Mouse (Mus musculus) lung, embryonic 15.5 days (tissue): ENCODE measurements around the gene Mtfr1l. TPM values are rescaled to one million over a fixed set of nuclear protein-coding genes. Genes with fewer than 3 reads are reported as not detected.
"Not testable (repeated sequence)": the region's sequence is repeated elsewhere in the genome, so short reads cannot be mapped to it uniquely, and the experiment has no call there.

Experiments used
- ATAC-seq: fragments of 200-750 bp; cut with Nextera tagmentation; 2 replicates; pipeline ENCODE4 v1.8.0; 2017; ENCODE audit warnings: moderate number of reproducible peaks, borderline replicate concordance; ENCODE audit not compliant: low FRiP score, low TSS enrichment; ENCODE audit errors: extremely low read depth
- H3K27ac ChIP-seq: fragments of 300-500 bp; sonication (generic); 2 replicates; pipeline ENCODE4 v1.5.1; 2015; ENCODE audit warnings: moderate library complexity, mild to moderate bottlenecking, inconsistent platforms
- H3K27me3 ChIP-seq: fragments of 300-500 bp; sonication (generic); 2 replicates; pipeline ENCODE4 v1.6.1; 2015; ENCODE audit warnings: inconsistent platforms
- H3K36me3 ChIP-seq: fragments of 300-500 bp; sonication (generic); 2 replicates; pipeline ENCODE4 v1.6.1; 2015; ENCODE audit warnings: inconsistent platforms
- H3K4me1 ChIP-seq: fragments of 300-500 bp; sonication (generic); 2 replicates; pipeline ENCODE4 v1.6.1; 2015; ENCODE audit warnings: inconsistent platforms
- H3K4me2 ChIP-seq: fragments of 300-500 bp; sonication (generic); 2 replicates; pipeline ENCODE4 v1.6.1; 2015; ENCODE audit warnings: inconsistent platforms, mild to moderate bottlenecking, moderate library complexity
- H3K4me3 ChIP-seq: fragments of 300-500 bp; sonication (generic); 2 replicates; pipeline ENCODE4 v1.5.1; 2015; ENCODE audit warnings: mild to moderate bottlenecking, inconsistent platforms
- H3K9ac ChIP-seq: fragments of 300-500 bp; sonication (generic); 2 replicates; pipeline ENCODE4 v1.6.1; 2015; ENCODE audit warnings: inconsistent platforms
- H3K9me3 ChIP-seq: fragments of 300-500 bp; sonication (generic); 2 replicates; pipeline ENCODE4 v1.6.1; 2016; ENCODE audit warnings: inconsistent platforms
- WGBS: fragments of 180-500 bp; shearing (Covaris S2); methylation state at CpG from one replicate; pipeline ENCODE4 v1.1.7; 2015; 5-methylcytosine and 5-hydroxymethylcytosine counted together
- polyA plus RNA-seq: library from polyadenylated mRNA; unstranded; fragments of >200 nt; fragmentation: Nextera tagmentation; extraction: Ambion mirVana; gene quantifications from 2 replicates; pipeline ENCODE4 v1.2.1, GENCODE M21; 2015

Gene Mtfr1l
- polyA plus RNA-seq, 1 experiment from 2014 or later = 114 TPM

- peaks cover 41% of the 10 kb centered on the region for H3K4me1 ChIP-seq
- ATAC-seq = peak; percentile 91
- WGBS = under 1% methylated on average over 42 of the region's 42 CpGs
Observed at GRCm38 (mm10) chr4:134510845-134511411, 24.3 kb downstream of the Mtfr1l start, which contains the start of gene Aunip. TSS of gene Aunip (plus strand) at chr4:134510999.

GRCm38 (mm10) chr4:134510396-134510795 is 24.8 kb downstream of the Mtfr1l start:
- no peak for ATAC-seq
- H3K4me2 ChIP-seq = peak overlapping the region; percentile 96
- peaks cover 37% of the 10 kb centered on the region for H3K4me1 ChIP-seq
- no peaks in the 10 kb centered on the region for H3K27me3 ChIP-seq
- 78% methylated on average over 4 of the region's 4 CpGs for WGBS
- H3K9me3 ChIP-seq = no peaks in the 10 kb centered on the region
- H3K27ac ChIP-seq = no peak overlapping the region
- H3K36me3 ChIP-seq = no peaks in the 10 kb centered on the region
- peak overlapping the region; percentile 89; the same call in 1 of the 2 replicates for H3K4me3 ChIP-seq
- no peak overlapping the region for H3K9ac ChIP-seq

More at GRCm38 (mm10) chr4:134510845-134511411, 24.3 kb downstream of the Mtfr1l start, which contains the start of gene Aunip:
- H3K9me3 ChIP-seq = no peaks in the 10 kb centered on the region
- peak within 1 kb of the TSS; percentile 89 for H3K4me3 ChIP-seq
- H3K4me2 ChIP-seq = peak within 1 kb of the TSS; percentile 96
- H3K36me3 ChIP-seq = no peaks in the 10 kb centered on the region
- H3K27ac ChIP-seq = peak within 1 kb of the TSS; percentile 76
- no peaks in the 10 kb centered on the region for H3K27me3 ChIP-seq
- H3K9ac ChIP-seq = peak within 1 kb of the TSS; percentile 76

- no peaks in the 10 kb centered on the region for H3K27me3 ChIP-seq
- no peak overlapping the region for H3K4me2 ChIP-seq
- WGBS = 82% methylated on average over 19 of the region's 19 CpGs
- no peak overlapping the region for H3K27ac ChIP-seq
- no peak for ATAC-seq
- H3K9ac ChIP-seq = no peak overlapping the region
- H3K4me3 ChIP-seq = no peak overlapping the region
- H3K36me3 ChIP-seq = no peaks in the 10 kb centered on the region
- H3K9me3 ChIP-seq = no peaks in the 10 kb centered on the region
- peaks cover 7% of the 10 kb centered on the region for H3K4me1 ChIP-seq
Observed at GRCm38 (mm10) chr4:134506713-134507112, 28.5 kb downstream of the Mtfr1l start.

- H3K36me3 ChIP-seq = no peaks in the 10 kb centered on the region
- no peak overlapping the region for H3K9ac ChIP-seq
- no peak for ATAC-seq
- H3K4me1 ChIP-seq = peaks cover under 1% of the 10 kb centered on the region; the same call in 1 of the 2 replicates
- 63% methylated on average over 3 of the region's 4 CpGs for WGBS
- no peaks in the 10 kb centered on the region for H3K27me3 ChIP-seq
- no peak overlapping the region for H3K4me3 ChIP-seq
- no peak overlapping the region for H3K27ac ChIP-seq
- no peaks in the 10 kb centered on the region for H3K9me3 ChIP-seq
- H3K4me2 ChIP-seq = no peak overlapping the region
Observed at GRCm38 (mm10) chr4:134505966-134506594, 29.1 kb downstream of the Mtfr1l start.

- no peaks in the 10 kb centered on the region for H3K27me3 ChIP-seq
- H3K4me1 ChIP-seq = no peaks in the 10 kb centered on the region
- H3K27ac ChIP-seq = no peak overlapping the region
- WGBS = 78% methylated on average over 4 of the region's 4 CpGs
- no peak for ATAC-seq
- H3K9me3 ChIP-seq = no peaks in the 10 kb centered on the region
- H3K36me3 ChIP-seq = no peaks in the 10 kb centered on the region
- H3K9ac ChIP-seq = no peak overlapping the region
- H3K4me2 ChIP-seq = no peak overlapping the region
- H3K4me3 ChIP-seq = no peak overlapping the region
Observed at GRCm38 (mm10) chr4:134505303-134505789, 29.8 kb downstream of the Mtfr1l start.

- Histone ChIP-seq H3K4me3 (no peak overlapping the region), H3K27ac (no peak overlapping the region), H3K9me3 (no peaks in the 10 kb centered on the region), H3K36me3 (no peaks in the 10 kb centered on the region), H3K27me3 (no peaks in the 10 kb centered on the region), H3K9ac (no peak overlapping the region), H3K4me1 (no peaks in the 10 kb centered on the region), H3K4me2 (no peak overlapping the region)
- no peak for ATAC-seq
- WGBS = 65% methylated on average over 4 of the region's 4 CpGs
Observed at GRCm38 (mm10) chr4:134503686-134504357, 31.4 kb downstream of the Mtfr1l start.

- no peak for ATAC-seq
- no peak overlapping the region for H3K9ac ChIP-seq
- H3K27me3 ChIP-seq = no peaks in the 10 kb centered on the region
- 90% methylated on average over 6 of the region's 6 CpGs for WGBS
- no peak overlapping the region for H3K4me3 ChIP-seq
- H3K9me3 ChIP-seq = no peaks in the 10 kb centered on the region
- H3K36me3 ChIP-seq = no peaks in the 10 kb centered on the region
- peaks cover 22% of the 10 kb centered on the region for H3K4me1 ChIP-seq
- H3K27ac ChIP-seq = no peak overlapping the region
- H3K4me2 ChIP-seq = no peak overlapping the region
Observed at GRCm38 (mm10) chr4:134501095-134501494, 34.1 kb downstream of the Mtfr1l start.

- peaks cover 40% of the 10 kb centered on the region for H3K4me1 ChIP-seq
- H3K27ac ChIP-seq, H3K4me3 ChIP-seq, ATAC-seq, H3K4me2 ChIP-seq, H3K27me3 ChIP-seq, H3K36me3 ChIP-seq, H3K9me3 ChIP-seq, H3K9ac ChIP-seq: not testable (repeated sequence)
- WGBS = 68% methylated on average over 6 of the region's 6 CpGs
Observed at GRCm38 (mm10) chr4:134498983-134499382, 36.2 kb downstream of the Mtfr1l start.

- no peak overlapping the region for H3K4me3 ChIP-seq
- WGBS = 62% methylated on average over 12 of the region's 12 CpGs
Observed at GRCm38 (mm10) chr4:134497986-134498731, 37.0 kb downstream of the Mtfr1l start.

GRCm38 (mm10) chr4:134497223-134497622 is 38.0 kb downstream of the Mtfr1l start:
- ATAC-seq = no peak; the same call in 1 of the 2 replicates
- Histone ChIP-seq H3K9me3 (no peaks in the 10 kb centered on the region), H3K4me2 (peak overlapping the region; percentile 99), H3K27me3 (no peaks in the 10 kb centered on the region), H3K9ac (peak overlapping the region; percentile 49), H3K27ac (no peak overlapping the region), H3K36me3 (no peaks in the 10 kb centered on the region), H3K4me1 (peaks cover 40% of the 10 kb centered on the region), H3K4me3 (peak overlapping the region; percentile 57)
- 11% methylated on average over 6 of the region's 6 CpGs for WGBS

More at GRCm38 (mm10) chr4:134497986-134498731, 37.0 kb downstream of the Mtfr1l start:
- Histone ChIP-seq H3K9ac (no peak overlapping the region), H3K27ac (no peak overlapping the region), H3K9me3 (no peaks in the 10 kb centered on the region), H3K36me3 (no peaks in the 10 kb centered on the region), H3K27me3 (no peaks in the 10 kb centered on the region), H3K4me1 (peaks cover 40% of the 10 kb centered on the region), H3K4me2 (0 out of 2 replicates have a peak overlapping the region, but pooled peaks have one; percentile 99)
- ATAC-seq = no peak

GRCm38 (mm10) chr4:134496595-134497210 is 38.5 kb downstream of the Mtfr1l start, which contains the start of gene Paqr7:
TSS of gene Paqr7 (plus strand) at chr4:134496697.
- no peaks in the 10 kb centered on the region for H3K9me3 ChIP-seq
- H3K27ac ChIP-seq = peak within 1 kb of the TSS; percentile 73
- no peaks in the 10 kb centered on the region for H3K36me3 ChIP-seq
- peak; percentile 71 for ATAC-seq
- H3K4me1 ChIP-seq = peaks cover 40% of the 10 kb centered on the region
- 3% methylated on average over 35 of the region's 35 CpGs for WGBS
- peak within 1 kb of the TSS; percentile 49 for H3K9ac ChIP-seq
- peak within 1 kb of the TSS; percentile 57 for H3K4me3 ChIP-seq
- H3K4me2 ChIP-seq = peak within 1 kb of the TSS; percentile 99
- no peaks in the 10 kb centered on the region for H3K27me3 ChIP-seq
